Mouse (Mus musculus): Measurements from ENCODE around the gene Nr5a1. TPM values are rescaled to one million over a fixed set of nuclear protein-coding genes. Genes with fewer than 3 reads are reported as not detected.

Gene Nr5a1
- polyA plus RNA-seq, 1 experiment from 2014 or later, result 0.12 TPM

GRCm38 (mm10) chr2:38643625-38644427, 70.5 kb downstream of the Nr5a1 start, which contains the start of gene Psmb7:
Psmb7 (minus strand) TSS chr2:38644087.
- H3K27ac ChIP-seq, result peak within 1 kb of the TSS; percentile 71; the same call in 1 of the 2 replicates
- peaks cover 14% of the 10 kb centered on the region for H3K4me1 ChIP-seq
- peak within 1 kb of the TSS; percentile 80 for H3K9ac ChIP-seq
- H3K4me2 ChIP-seq (replicated peaks), result peak within 1 kb of the TSS; percentile 93
- H3K27me3 ChIP-seq, result no peaks in the 10 kb centered on the region
- peak within 1 kb of the TSS; percentile 94 for H3K4me3 ChIP-seq
- H3K9me3 ChIP-seq (replicated peaks), result no peaks in the 10 kb centered on the region
- 2% methylated on average over 52 of the region's 52 CpGs for WGBS
- H3K36me3 ChIP-seq, result peaks cover 30% of the 10 kb centered on the region
- peak; percentile 82 for ATAC-seq (ENCODE audit: low FRiP score)

Other genes starting within 250 kb of the Nr5a1 start
- 85.7 and 94.8 TPM in 2 replicates for gene Nek6, start 202.9 kb downstream of the Nr5a1 start, polyA plus RNA-seq (2016; fragmentation: Nextera tagmentation; extraction: Ambion mirVana)
- gene Psmb7, start 70.5 kb downstream of the Nr5a1 start, polyA plus RNA-seq (2016; fragmentation: Nextera tagmentation; extraction: Ambion mirVana), result 267 and 272 TPM in 2 replicates
- gene Nr6a1, start 213.1 kb upstream of the Nr5a1 start, polyA plus RNA-seq (2016; fragmentation: Nextera tagmentation; extraction: Ambion mirVana), result 3.1 and 3.8 TPM in 2 replicates
- 4.9 and 5.7 TPM in 2 replicates for gene Olfml2a, start 217.4 kb upstream of the Nr5a1 start, polyA plus RNA-seq (2016; fragmentation: Nextera tagmentation; extraction: Ambion mirVana)

All from hindbrain, embryonic 12.5 days (tissue).